Mouse (Mus musculus) cortical plate, adult 2 months (tissue): ENCODE results near the gene Col19a1. TPM values are rescaled to one million over a fixed set of nuclear protein-coding genes. Genes with fewer than 3 reads are reported as not detected.

Source experiments
- H3K27ac ChIP-seq: fragments of 200-500 bp; 2 replicates; pipeline ENCODE4 v1.5.1; 2012; ENCODE audit warnings: low read length, control low read depth, inconsistent platforms; ENCODE audit not compliant: insufficient read depth
- H3K4me1 ChIP-seq: fragments of 200-500 bp; 2 replicates; pipeline ENCODE4 v1.6.1; 2011; ENCODE audit warnings: low read length; ENCODE audit not compliant: control insufficient read depth, insufficient read depth
- H3K4me3 ChIP-seq: fragments of 200-500 bp; 2 replicates; pipeline ENCODE4 v1.5.1; 2011; ENCODE audit warnings: mild to moderate bottlenecking, low read length, control low read depth; ENCODE audit not compliant: insufficient read depth
- CTCF ChIP-seq: fragments of 200-500 bp; IDR thresholded peaks from 2 replicates; pipeline ENCODE4 v1.5.1; 2011; ENCODE audit warnings: mild to moderate bottlenecking, control low read depth, low read length; ENCODE audit not compliant: insufficient read depth; ENCODE audit errors: extremely low read depth
- POLR2A ChIP-seq: fragments of 200-500 bp; IDR thresholded peaks from 2 replicates; pipeline ENCODE4 v1.6.1; 2011; ENCODE audit warnings: mild to moderate bottlenecking, low read length, control low read depth; ENCODE audit not compliant: insufficient read depth; ENCODE audit errors: extremely low read depth
- polyA plus RNA-seq: library from polyadenylated mRNA; depleted of rRNA; stranded (reverse); fragments of >200 nt; gene quantifications from 2 replicates; pipeline ENCODE4 v1.2.3, GENCODE M21; 2012

Col19a1 gene
- polyA plus RNA-seq, 1 experiment = 7.3 TPM

- no peak overlapping the region for H3K4me3 ChIP-seq
- H3K27ac ChIP-seq = no peak overlapping the region
- H3K4me1 ChIP-seq = no peaks in the 10 kb centered on the region
- TF ChIP-seq CTCF (no peak), POLR2A (no peak)
Measured at GRCm38 (mm10) chr1:24470633-24471032, 116.6 kb downstream of the Col19a1 start.

GRCm38 (mm10) chr1:24461305-24461887 lies 125.9 kb downstream of the Col19a1 start:
- TF ChIP-seq POLR2A = no peak
- TF ChIP-seq CTCF = no peak
- H3K4me1 ChIP-seq = peaks cover 2% of the 10 kb centered on the region; the same call in 1 of the 2 replicates

GRCm38 (mm10) chr1:24458015-24458414 lies 129.3 kb downstream of the Col19a1 start:
- Histone ChIP-seq H3K4me1 (peaks cover 2% of the 10 kb centered on the region; the same call in 1 of the 2 replicates), H3K27ac (no peak overlapping the region), H3K4me3 (no peak overlapping the region)
- no peak for TF ChIP-seq CTCF
- no peak for TF ChIP-seq POLR2A

More at GRCm38 (mm10) chr1:24461305-24461887, 125.9 kb downstream of the Col19a1 start:
- H3K27ac ChIP-seq = no peak overlapping the region
- H3K4me3 ChIP-seq = no peak overlapping the region

- Histone ChIP-seq H3K4me3 (no peak overlapping the region), H3K4me1 (no peaks in the 10 kb centered on the region), H3K27ac (no peak overlapping the region)
- no peak for TF ChIP-seq POLR2A
- TF ChIP-seq CTCF = no peak
Measured at GRCm38 (mm10) chr1:24452572-24453269, 134.6 kb downstream of the Col19a1 start.

GRCm38 (mm10) chr1:24452159-24452558 lies 135.1 kb downstream of the Col19a1 start:
- TF ChIP-seq POLR2A = no peak
- TF ChIP-seq CTCF = no peak
- Histone ChIP-seq H3K27ac (no peak overlapping the region), H3K4me3 (no peak overlapping the region), H3K4me1 (no peaks in the 10 kb centered on the region)

GRCm38 (mm10) chr1:24437425-24437824 lies 149.8 kb downstream of the Col19a1 start:
- H3K27ac ChIP-seq = no peak overlapping the region

GRCm38 (mm10) chr1:24428306-24428705 lies 159.0 kb downstream of the Col19a1 start:
- Histone ChIP-seq H3K4me1 (no peaks in the 10 kb centered on the region), H3K4me3 (no peak overlapping the region), H3K27ac (no peak overlapping the region)
- no peak for TF ChIP-seq CTCF
- TF ChIP-seq POLR2A = no peak

More at GRCm38 (mm10) chr1:24437425-24437824, 149.8 kb downstream of the Col19a1 start:
- H3K4me1 ChIP-seq = no peaks in the 10 kb centered on the region
- H3K4me3 ChIP-seq = no peak overlapping the region
- TF ChIP-seq POLR2A (no peak), CTCF (no peak)

GRCm38 (mm10) chr1:24378125-24378821 lies 209.0 kb downstream of the Col19a1 start:
- no peak overlapping the region for H3K4me3 ChIP-seq
- TF ChIP-seq POLR2A (no peak), CTCF (peak; percentile 76)
- no peaks in the 10 kb centered on the region for H3K4me1 ChIP-seq
- no peak overlapping the region for H3K27ac ChIP-seq

GRCm38 (mm10) chr1:24374902-24375301 lies 212.4 kb downstream of the Col19a1 start:
- H3K27ac ChIP-seq = no peak overlapping the region
- TF ChIP-seq CTCF (peak; percentile 47), POLR2A (no peak)
- H3K4me1 ChIP-seq = no peaks in the 10 kb centered on the region
- no peak overlapping the region for H3K4me3 ChIP-seq
